Mouse (Mus musculus) CD4-positive naive resting alpha-beta T cell, adult 57 days (primary cell): ENCODE measurements around the gene Nat9. TPM values are rescaled to one million over a fixed set of nuclear protein-coding genes. Genes with fewer than 3 reads are reported as not detected.

Experiments used
- total RNA-seq: library from RNA; stranded (reverse); gene quantifications from one replicate; pipeline ENCODE4 v1.2.4, GENCODE M21; 2023

Gene Nat9
- 7.2 TPM for total RNA-seq

GRCm38 (mm10) chr11:115187693-115188092 lies at the start of gene Nat9:
Nat9 (minus strand) TSS chr11:115187859.

DNA sequence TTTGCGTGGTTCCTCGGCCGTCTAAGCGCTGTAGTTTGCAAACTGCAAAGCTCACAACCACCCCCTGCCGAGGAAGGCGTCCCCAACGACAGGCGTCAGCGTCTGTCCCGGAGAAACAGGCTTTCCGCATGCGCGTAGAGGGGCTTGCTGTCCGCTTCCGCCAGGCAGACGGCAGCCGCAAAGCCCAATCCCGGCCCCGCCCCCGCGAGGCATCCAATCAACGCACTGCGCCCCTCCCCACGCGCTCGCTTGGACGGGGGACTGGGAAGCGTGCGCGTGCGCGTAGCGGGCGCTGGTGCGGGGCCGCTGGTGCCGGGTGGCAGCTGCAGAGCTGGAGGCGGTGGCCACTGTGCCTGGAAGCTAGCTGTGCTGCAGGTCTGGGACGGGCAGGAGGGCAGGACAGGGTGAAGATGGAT lies 427 bp downstream of the Nat9 start, which contains the start of gene Tmem104:
TSS of gene Tmem104 (plus strand) at position 264 of the 416 bp plus-strand sequence.

DNA sequence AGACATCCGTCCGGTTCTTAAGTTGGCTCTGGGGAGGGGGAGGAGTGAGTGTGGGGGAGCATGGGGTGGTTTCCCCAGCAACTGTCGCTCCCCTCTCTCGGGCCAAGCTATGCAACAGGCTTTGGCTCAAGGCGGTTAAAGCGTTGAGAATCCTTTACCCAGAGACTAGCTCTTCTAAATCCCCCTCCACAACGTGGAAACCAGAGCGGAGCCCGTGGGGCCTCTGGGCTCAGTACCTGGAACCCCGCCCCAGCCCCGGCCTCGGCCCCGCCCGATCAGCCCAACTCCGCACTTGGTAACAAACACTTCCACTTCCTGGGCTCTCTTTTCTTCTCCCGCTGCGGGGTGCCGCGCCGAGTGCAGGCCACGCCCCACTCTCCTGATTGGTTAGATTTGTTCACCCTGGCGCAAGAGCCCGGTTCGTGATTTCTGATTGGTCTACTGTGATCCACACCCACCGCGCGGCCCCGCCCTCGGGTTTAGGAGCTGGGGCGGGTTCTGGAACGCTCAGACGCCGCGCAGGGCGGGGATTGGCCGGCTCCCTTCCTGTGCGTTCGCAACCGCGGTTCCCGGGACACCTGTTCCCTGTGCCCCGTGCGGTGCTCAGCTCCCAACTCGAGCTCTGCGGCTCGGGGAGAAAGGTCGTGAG lies 24.7 kb downstream of the Nat9 start, which contains the start of gene Slc9a3r1:
TSS of gene Slc9a3r1 (plus strand) at position 510 of the 649 bp plus-strand sequence.

DNA sequence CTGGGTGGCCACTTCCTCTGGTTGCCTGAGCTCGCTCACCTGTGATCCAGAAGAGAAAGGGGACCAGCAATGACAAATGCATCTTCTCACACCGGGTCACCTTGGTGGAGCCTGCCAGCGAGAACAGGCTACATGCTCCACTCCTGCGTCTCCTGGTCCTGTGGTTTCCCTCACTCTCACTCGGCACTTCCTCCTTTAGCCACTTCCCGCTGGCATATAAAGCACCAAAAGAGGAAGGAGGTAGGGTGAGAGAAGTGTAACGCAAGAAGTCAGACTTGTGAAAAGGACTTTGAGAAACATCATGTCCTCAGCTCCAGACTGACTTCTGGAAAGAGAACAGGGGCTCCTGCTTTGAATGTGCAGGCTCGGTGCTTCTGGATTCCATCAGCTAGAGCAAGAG lies 53.9 kb downstream of the Nat9 start, which contains the start of gene Cd300lf:
TSS of gene Cd300lf (minus strand) at position 193 of the 400 bp plus-strand sequence.

Other genes with a start within 250 kb of the Nat9 start
- gene Cd300c, start 218.7 kb downstream of the Nat9 start, total RNA-seq = not detected
- 1.0 TPM for gene Cd300ld, start 197.9 kb downstream of the Nat9 start, total RNA-seq
- 1.3 TPM for gene Cd300c2, start 186.0 kb downstream of the Nat9 start, total RNA-seq
- gene Cd300ld2, start 171.7 kb downstream of the Nat9 start, total RNA-seq = not detected
- not detected for gene Cd300ld4, start 160.8 kb downstream of the Nat9 start, total RNA-seq
- 0.83 TPM for gene Cd300ld5, start 150.1 kb downstream of the Nat9 start, total RNA-seq
- 0.83 TPM for gene Cd300ld3, start 139.4 kb downstream of the Nat9 start, total RNA-seq
- 0.83 TPM for gene Cd300e, start 125.7 kb downstream of the Nat9 start, total RNA-seq
- 37.7 TPM for gene Rab37, start 96.4 kb downstream of the Nat9 start, total RNA-seq
- 0.65 TPM for gene Cd300lf, start 53.9 kb downstream of the Nat9 start, total RNA-seq
- gene Slc9a3r1, start 24.5 kb downstream of the Nat9 start, total RNA-seq = 202 TPM
- gene Tmem104, start 372 bp downstream of the Nat9 start, total RNA-seq = 11.1 TPM
- gene Grin2c, start 79.4 kb upstream of the Nat9 start, total RNA-seq = 0.21 TPM
- 22.9 TPM for gene Fdxr, start 89.2 kb upstream of the Nat9 start, total RNA-seq
- 2.3 TPM for gene Fads6, start 109.8 kb upstream of the Nat9 start, total RNA-seq
- not detected for gene Otop2, start 119.3 kb upstream of the Nat9 start, total RNA-seq
- not detected for gene Ush1g, start 134.2 kb upstream of the Nat9 start, total RNA-seq
- not detected for gene Otop3, start 146.9 kb upstream of the Nat9 start, total RNA-seq
- 33.8 TPM for gene Hid1, start 179.9 kb upstream of the Nat9 start, total RNA-seq
- 1.2 TPM for gene Cdr2l, start 194.1 kb upstream of the Nat9 start, total RNA-seq
- 120 TPM for gene Mrpl58, start 215.9 kb upstream of the Nat9 start, total RNA-seq
- 235 TPM for gene Atp5h, start 232.1 kb upstream of the Nat9 start, total RNA-seq
- gene Kctd2, start 232.3 kb upstream of the Nat9 start, total RNA-seq = 51.3 TPM